Comparison of ENCODE assay signal across 19 mouse cellular contexts in the genomic region with DNA sequence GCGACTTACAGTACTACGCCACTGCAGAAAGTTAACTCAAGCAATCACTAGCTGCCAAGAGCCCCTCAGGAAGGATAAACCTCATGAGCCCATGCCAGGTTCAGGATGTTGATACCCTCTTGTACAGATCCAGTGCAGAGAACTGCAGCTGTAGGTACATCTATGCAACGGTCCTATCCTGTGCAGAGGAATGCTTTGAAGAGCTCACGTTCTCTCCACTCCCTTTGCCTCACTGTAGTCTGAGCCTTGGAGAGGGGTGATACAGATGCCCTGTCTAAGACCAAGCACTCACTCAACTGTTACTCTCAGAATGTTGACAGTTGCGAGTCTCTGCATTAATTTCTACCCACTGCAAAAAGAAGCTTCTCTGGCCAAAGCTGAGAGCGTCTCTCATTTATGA. TPM values are rescaled to one million over a fixed set of nuclear protein-coding genes. Genes with fewer than 3 reads are reported as not detected.
"Had no signal": no experiment of that assay in that cellular context is flagged by ENCODE, and none has a peak within 500 bp of the region (broad histone marks: within the 10 kb centered on the region; RNA-seq: fewer than 3 reads in every experiment).

No protein-coding gene starts in this region.

- ATAC-seq: liver, embryonic 12.5 days had no signal

- H3K4me3 ChIP-seq: liver, embryonic 12.5 days; myocyte; neural tube, embryonic 13.5 days; neural tube, embryonic 15.5 days had no signal

- DNase-seq: lung, adult 2 months; lung, postnatal 10 days; lung, postnatal 4 days; right cerebral cortex, adult 18-20 months; right cerebral cortex, postnatal 25 days; right cerebral cortex, postnatal 4 days; spleen, adult 18-20 months; thymus, adult 18-20 months; thymus, postnatal 14 days; thymus, postnatal 36 days had no signal

- H3K4me2 ChIP-seq: liver, embryonic 12.5 days; midbrain, embryonic 11.5 days; neural tube, embryonic 13.5 days; neural tube, embryonic 15.5 days had no signal

- H3K4me1 ChIP-seq: liver, embryonic 12.5 days; neural tube, embryonic 13.5 days; neural tube, embryonic 15.5 days had no signal

- H3K9me3 ChIP-seq: liver, embryonic 12.5 days; neural tube, embryonic 13.5 days; neural tube, embryonic 15.5 days had no signal

- H3K36me3 ChIP-seq: liver, embryonic 12.5 days; neural tube, embryonic 13.5 days; neural tube, embryonic 15.5 days had no signal

- H3K9ac ChIP-seq: liver, embryonic 12.5 days; liver, embryonic 14.5 days; neural tube, embryonic 13.5 days; neural tube, embryonic 15.5 days had no signal

- H3K27me3 ChIP-seq: liver, embryonic 12.5 days; neural tube, embryonic 13.5 days; neural tube, embryonic 15.5 days had no signal

- H3K27ac ChIP-seq: liver, embryonic 12.5 days; liver, embryonic 14.5 days; neural tube, embryonic 13.5 days; neural tube, embryonic 15.5 days had no signal

RNA-seq across cellular contexts. Expression of a gene that starts 54.5 kb away (rescaled TPM):
- total RNA-seq: megakaryocyte, adult 5-6 weeks; megakaryocyte-erythroid progenitor cell, adult 5-6 weeks had no signal
- polyA plus RNA-seq: liver, embryonic 12.5 days; liver, embryonic 14.5 days; myocyte; small intestine, adult 2 months had no signal
